Mouse (Mus musculus) adrenal gland, adult 18-20 months (tissue): ENCODE data around the gene Cops7b. TPM values are rescaled to one million over a fixed set of nuclear protein-coding genes. Genes with fewer than 3 reads are reported as not detected.

Experiments
- DNase-seq, 2 experiments: peaks; one replicate each; pipeline ENCODE4 v3.0.0; 2021 to 2022; ENCODE audit warnings: low spot score in 2 of 2
- total RNA-seq, 2 experiments: library from RNA; stranded (reverse); gene quantifications; 1 replicate in 1 of 2; 2 replicates in 1 of 2; pipeline ENCODE4 v1.2.3; 2021

Gene Cops7b
- total RNA-seq, 2 experiments from 2014 or later = 9.9 to 12.6 TPM

GRCm38 (mm10) chr1:86595315-86595714, 12.6 kb downstream of the Cops7b start:
- DNase-seq = no peak

GRCm38 (mm10) chr1:86596512-86596911, 13.8 kb downstream of the Cops7b start:
- no peak for DNase-seq

- no peak for DNase-seq
These were observed 15.8 kb downstream of the Cops7b start for GRCm38 (mm10) chr1:86598516-86598915.

- no peak for DNase-seq
These were observed 17.4 kb downstream of the Cops7b start for GRCm38 (mm10) chr1:86600117-86600516.

- no peak for DNase-seq
These were observed 28.2 kb downstream of the Cops7b start for GRCm38 (mm10) chr1:86610954-86611353.

GRCm38 (mm10) chr1:86612081-86612480, 29.4 kb downstream of the Cops7b start:
- no peak for DNase-seq

- DNase-seq = no peak
These were observed 31.6 kb downstream of the Cops7b start for GRCm38 (mm10) chr1:86614269-86614668.

- DNase-seq = peak; percentile 63 to 65
These were observed 35.9 kb downstream of the Cops7b start for GRCm38 (mm10) chr1:86618454-86619125.

- DNase-seq = peak in 1 of 2 experiments; percentile 21
These were observed 39.6 kb downstream of the Cops7b start for GRCm38 (mm10) chr1:86622296-86622695.

- no peak for DNase-seq
These were observed 40.6 kb downstream of the Cops7b start for GRCm38 (mm10) chr1:86623001-86624000.

GRCm38 (mm10) chr1:86628270-86628669, 45.6 kb downstream of the Cops7b start:
- peak in 1 of 2 experiments; percentile 17 for DNase-seq

GRCm38 (mm10) chr1:86629936-86630335, 47.2 kb downstream of the Cops7b start:
- DNase-seq = no peak

GRCm38 (mm10) chr1:86630527-86630926, 47.8 kb downstream of the Cops7b start:
- DNase-seq = no peak

- DNase-seq = no peak
These were observed 50.2 kb downstream of the Cops7b start for GRCm38 (mm10) chr1:86632732-86633380.

GRCm38 (mm10) chr1:86633434-86633833, 50.7 kb downstream of the Cops7b start:
- no peak for DNase-seq

- no peak for DNase-seq
These were observed 51.4 kb downstream of the Cops7b start for GRCm38 (mm10) chr1:86633840-86634750.

GRCm38 (mm10) chr1:86634751-86635359, 52.2 kb downstream of the Cops7b start:
- DNase-seq = no peak

GRCm38 (mm10) chr1:86643101-86643809, 60.6 kb downstream of the Cops7b start:
- DNase-seq = no peak

- DNase-seq = no peak
These were observed 64.8 kb downstream of the Cops7b start for GRCm38 (mm10) chr1:86647517-86647916.
